Mouse (Mus musculus) embryonic facial prominence, embryonic 11.5 days (tissue): Measurements from ENCODE around the gene Pbxip1. TPM values are rescaled to one million over a fixed set of nuclear protein-coding genes. Genes with fewer than 3 reads are reported as not detected.

Experiments used
- ATAC-seq: fragments of 200-750 bp; cut with Nextera tagmentation; replicated peaks from 2 replicates; pipeline ENCODE4 v1.8.0; 2017; ENCODE audit warnings: low read depth; ENCODE audit not compliant: insufficient number of reproducible peaks, low FRiP score, low TSS enrichment
- DNase-seq: peaks from one replicate; pipeline ENCODE4 v3.0.0-alpha.2; 2015; ENCODE audit warnings: low spot score
- H3K27ac ChIP-seq: fragments of 300-500 bp; sonication (generic); replicated peaks from 2 replicates; pipeline ENCODE4 v1.5.1; 2014; ENCODE audit warnings: mild to moderate bottlenecking, low read depth, low read length, control low read depth
- H3K27me3 ChIP-seq: fragments of 300-500 bp; sonication (generic); 2 replicates; pipeline ENCODE4 v1.6.1; 2014; ENCODE audit warnings: mild to moderate bottlenecking, low read length, moderate library complexity, mixed read lengths; ENCODE audit not compliant: control insufficient read depth, insufficient read depth
- H3K36me3 ChIP-seq: fragments of 300-500 bp; sonication (generic); replicated peaks from 2 replicates; pipeline ENCODE4 v1.6.1; 2014; ENCODE audit warnings: low read depth, mild to moderate bottlenecking, low read length, moderate library complexity, mixed read lengths; ENCODE audit not compliant: control insufficient read depth, insufficient read depth
- H3K4me1 ChIP-seq: fragments of 300-500 bp; sonication (generic); 2 replicates; pipeline ENCODE4 v1.6.1; 2014; ENCODE audit warnings: low read length, mixed read lengths; ENCODE audit not compliant: control insufficient read depth, insufficient read depth
- H3K4me2 ChIP-seq: fragments of 300-500 bp; sonication (generic); 2 replicates; pipeline ENCODE4 v1.6.1; 2014; ENCODE audit warnings: low read depth, mild to moderate bottlenecking, control low read depth, low read length, moderate library complexity
- H3K4me3 ChIP-seq: fragments of 300-500 bp; sonication (generic); 2 replicates; pipeline ENCODE4 v1.5.1; 2014; ENCODE audit warnings: low read depth, low read length, control low read depth
- H3K9ac ChIP-seq: fragments of 300-500 bp; sonication (generic); replicated peaks from 2 replicates; pipeline ENCODE4 v1.6.1; 2014; ENCODE audit warnings: mild to moderate bottlenecking, control low read depth, low read length
- H3K9me3 ChIP-seq: fragments of 300-500 bp; sonication (generic); replicated peaks from 2 replicates; pipeline ENCODE4 v1.6.1; 2016; ENCODE audit warnings: mild to moderate bottlenecking, low read length, inconsistent platforms, mixed read lengths; ENCODE audit not compliant: control insufficient read depth
- WGBS: fragments of 180-500 bp; shearing (Covaris S2); extraction: QIAGEN DNeasy Blood & Tissue Kit; methylation state at CpG from one replicate; pipeline ENCODE4 v1.1.7; 2014; 5-methylcytosine and 5-hydroxymethylcytosine counted together
- polyA plus RNA-seq: library from polyadenylated mRNA; unstranded; fragments of >200 nt; fragmentation: Nextera tagmentation; extraction: Ambion mirVana; gene quantifications from 2 replicates; pipeline ENCODE4 v1.2.1, GENCODE M21; 2014

Pbxip1 gene
- polyA plus RNA-seq, 1 experiment from 2014 or later, result 9.1 TPM

DNA sequence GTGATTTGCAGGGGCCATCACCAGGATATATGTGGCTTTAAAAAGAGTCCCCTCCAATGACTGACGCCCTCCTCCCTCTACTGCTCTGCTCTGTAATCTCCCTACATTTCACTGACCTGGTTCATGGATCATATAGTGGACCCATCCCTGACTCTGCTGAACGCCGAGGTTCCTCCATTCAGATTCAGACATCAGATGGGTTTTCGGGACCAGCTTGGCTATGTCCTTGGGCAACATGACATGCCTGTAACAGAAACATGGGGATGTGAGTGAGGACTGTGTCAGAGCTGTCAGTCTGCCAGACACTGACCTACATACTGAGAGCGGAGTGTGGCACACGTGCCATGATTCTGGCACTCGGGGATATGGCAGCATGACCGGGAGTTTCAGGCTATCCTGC, 20.3 kb upstream of the Pbxip1 start:
- no peak overlapping the region for H3K27ac ChIP-seq
- H3K4me1 ChIP-seq, result peaks cover 2% of the 10 kb centered on the region; the same call in 1 of the 2 replicates
- H3K9ac ChIP-seq, result no peak overlapping the region
- no peaks in the 10 kb centered on the region for H3K27me3 ChIP-seq
- WGBS, result 96% methylated on average over 8 of the region's 8 CpGs
- no peak for ATAC-seq
- no peak overlapping the region for H3K4me2 ChIP-seq
- no peaks in the 10 kb centered on the region for H3K9me3 ChIP-seq
- no peak for DNase-seq
- peaks cover 17% of the 10 kb centered on the region for H3K36me3 ChIP-seq
- H3K4me3 ChIP-seq, result no peak overlapping the region

DNA sequence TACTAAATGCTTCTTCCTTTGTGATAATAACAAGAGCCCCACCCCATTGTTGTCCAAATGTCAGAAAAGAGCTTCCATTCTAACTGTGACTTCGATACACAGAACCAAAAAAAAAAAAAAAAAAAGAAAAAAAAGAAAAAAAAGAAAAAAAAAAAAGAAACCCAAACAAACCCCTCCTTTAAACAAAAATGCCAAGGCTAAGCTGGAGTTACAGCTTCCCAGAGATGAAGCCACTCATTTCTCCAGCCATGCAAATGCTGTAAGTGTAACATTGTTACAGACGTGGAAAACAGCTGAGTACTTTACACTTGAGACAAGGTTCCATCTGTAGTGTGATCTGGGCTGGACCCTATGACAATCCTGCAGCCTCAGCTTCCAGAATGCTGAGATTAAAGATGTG, 19.4 kb upstream of the Pbxip1 start:
- no peak for DNase-seq
- peaks cover 17% of the 10 kb centered on the region for H3K36me3 ChIP-seq
- H3K4me3 ChIP-seq, result peak overlapping the region; percentile 62
- ATAC-seq, result no peak
- H3K27me3 ChIP-seq, result no peaks in the 10 kb centered on the region
- WGBS, result 36% methylated on average over 2 of the region's 2 CpGs
- H3K9me3 ChIP-seq, result no peaks in the 10 kb centered on the region
- peak overlapping the region; percentile 38 for H3K4me2 ChIP-seq
- H3K27ac ChIP-seq, result peak overlapping the region; percentile 68; the same call in 1 of the 2 replicates
- peak overlapping the region; percentile 72 for H3K9ac ChIP-seq
- H3K4me1 ChIP-seq, result peaks cover 5% of the 10 kb centered on the region

DNA sequence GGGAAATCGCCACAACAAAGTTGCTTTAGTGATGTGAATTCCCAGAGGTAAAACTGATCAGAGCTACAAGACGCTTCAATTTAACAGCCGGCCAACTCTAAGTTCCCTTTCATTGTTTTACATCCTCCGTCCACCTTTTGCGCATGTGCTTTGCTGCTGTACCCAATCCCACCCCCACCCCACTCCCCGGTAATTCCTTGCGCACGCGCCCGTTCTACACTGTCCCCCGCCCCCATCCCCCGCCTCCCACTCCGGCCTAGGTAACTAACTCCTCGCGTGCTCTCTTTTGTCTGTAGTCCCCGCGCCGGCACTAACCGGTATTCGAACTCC, 18.7 kb upstream of the Pbxip1 start:
- H3K4me3 ChIP-seq, result peak overlapping the region; percentile 62
- DNase-seq (peak; percentile 89), ATAC-seq (peak; percentile 53)
- H3K27me3 ChIP-seq, result no peaks in the 10 kb centered on the region
- H3K27ac ChIP-seq, result peak overlapping the region; percentile 68
- peaks cover 17% of the 10 kb centered on the region for H3K36me3 ChIP-seq
- peaks cover 5% of the 10 kb centered on the region for H3K4me1 ChIP-seq
- peak overlapping the region; percentile 38 for H3K4me2 ChIP-seq
- WGBS, result under 1% methylated on average over 20 of the region's 20 CpGs
- peak overlapping the region; percentile 72 for H3K9ac ChIP-seq
- no peaks in the 10 kb centered on the region for H3K9me3 ChIP-seq

DNA sequence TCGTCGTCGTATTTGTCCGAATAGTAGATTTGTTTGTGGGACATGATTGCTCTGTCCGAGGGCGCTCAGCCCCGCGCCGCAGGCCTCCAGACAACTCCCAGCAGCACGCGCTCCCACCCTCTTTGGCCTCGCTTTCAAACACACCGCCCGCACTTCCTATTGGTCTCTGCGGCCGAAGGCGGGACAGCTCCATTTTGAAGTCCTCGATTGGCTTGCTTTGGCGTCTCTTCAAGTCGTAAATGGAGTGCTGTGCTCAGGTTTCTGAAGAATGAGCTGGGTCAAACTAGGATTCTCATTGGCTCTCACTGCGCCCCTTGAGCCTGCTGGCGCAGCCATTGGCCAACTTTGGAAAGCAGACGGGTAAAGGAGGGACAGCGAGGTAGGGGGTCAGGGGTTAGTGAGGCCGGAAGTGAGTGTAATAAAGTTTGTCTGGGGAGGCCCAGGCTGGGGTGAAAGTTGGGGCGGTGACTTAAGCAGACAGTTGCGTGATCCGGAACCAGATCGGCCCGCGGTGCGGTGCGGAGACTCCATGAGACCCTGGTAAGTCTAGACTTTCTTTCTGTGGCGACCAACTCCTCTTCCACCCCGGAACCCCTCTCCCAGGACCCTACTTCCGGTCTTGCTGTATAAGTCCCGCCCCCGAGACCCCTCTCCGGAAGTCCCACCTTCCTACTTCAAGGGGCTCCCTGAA, 18.2 kb upstream of the Pbxip1 start, which contains the start of the genes Cks1b and Shc1:
Gene Cks1b, minus strand, starts transcription at position 214 of the 691 bp plus-strand sequence.
Gene Shc1, plus strand, starts transcription at position 274 of the 691 bp plus-strand sequence.
- peak; percentile 94 for ATAC-seq
- peak within 1 kb of the TSS; percentile 81 for H3K27ac ChIP-seq

DNA sequence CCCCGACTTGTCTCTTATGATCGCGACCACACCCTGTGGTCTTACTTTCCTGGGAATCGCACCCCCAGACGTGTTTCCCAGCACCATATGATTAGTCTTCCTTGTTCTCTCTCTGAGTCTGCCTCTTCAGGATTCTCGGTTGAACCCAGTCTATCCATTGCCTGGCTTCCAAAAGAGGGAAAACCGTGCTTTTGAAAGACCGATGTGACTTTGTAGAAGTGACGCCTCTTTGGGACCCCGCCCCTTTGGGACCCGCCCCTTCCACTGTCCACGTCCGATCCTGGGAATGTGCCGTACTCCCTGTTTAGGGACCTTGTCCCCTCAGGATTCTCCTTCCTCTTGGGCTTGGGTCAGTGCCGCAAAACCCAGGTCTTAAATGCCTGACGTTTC, 17.6 kb upstream of the Pbxip1 start:
- peak; percentile 83 for DNase-seq
- peaks cover 17% of the 10 kb centered on the region for H3K36me3 ChIP-seq
- H3K9me3 ChIP-seq, result no peaks in the 10 kb centered on the region
- H3K4me2 ChIP-seq, result peak overlapping the region; percentile 79
- peak overlapping the region; percentile 62 for H3K4me3 ChIP-seq
- peak overlapping the region; percentile 70 for H3K9ac ChIP-seq
- no peak for ATAC-seq
- H3K27ac ChIP-seq, result peak overlapping the region; percentile 81
- peaks cover 5% of the 10 kb centered on the region for H3K4me1 ChIP-seq
- under 1% methylated on average over 16 of the region's 16 CpGs for WGBS
- H3K27me3 ChIP-seq, result no peaks in the 10 kb centered on the region

More for the DNA sequence above, 18.2 kb upstream of the Pbxip1 start, which contains the start of the genes Cks1b and Shc1:
- under 1% methylated on average over 36 of the region's 39 CpGs for WGBS
- H3K9ac ChIP-seq, result peak within 1 kb of the TSS; percentile 72
- H3K4me3 ChIP-seq, result peak within 1 kb of the TSS; percentile 62
- H3K27me3 ChIP-seq, result no peaks in the 10 kb centered on the region
- H3K36me3 ChIP-seq, result peaks cover 17% of the 10 kb centered on the region
- DNase-seq, result peak; percentile 98
- peaks cover 5% of the 10 kb centered on the region for H3K4me1 ChIP-seq
- no peaks in the 10 kb centered on the region for H3K9me3 ChIP-seq
- peak within 1 kb of the TSS; percentile 79 for H3K4me2 ChIP-seq

DNA sequence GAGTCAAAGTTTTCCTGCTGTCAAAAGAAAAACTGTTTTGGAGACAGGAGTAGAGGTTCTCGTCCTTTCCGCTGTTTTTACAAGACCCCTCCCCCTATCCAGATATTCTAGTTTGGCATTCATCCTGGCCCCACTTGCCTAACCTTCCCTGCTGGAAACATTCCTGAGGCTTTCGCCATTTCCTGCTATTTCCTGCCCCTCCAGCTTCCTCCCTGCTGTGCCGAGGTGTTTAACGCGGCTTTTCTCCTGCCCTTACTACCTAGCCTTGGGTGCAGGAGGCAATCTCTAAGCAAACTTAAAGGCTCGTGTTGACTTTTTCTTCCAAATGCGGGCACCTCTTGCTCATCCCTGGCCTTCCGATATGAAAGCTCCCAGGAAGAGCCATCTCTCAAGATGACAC, 16.9 kb upstream of the Pbxip1 start:
- no peak for ATAC-seq
- peak; percentile 60 for DNase-seq
- 2% methylated on average over 9 of the region's 9 CpGs for WGBS
- Histone ChIP-seq H3K9me3 (no peaks in the 10 kb centered on the region), H3K4me1 (peaks cover 5% of the 10 kb centered on the region), H3K9ac (peak overlapping the region; percentile 70), H3K27me3 (no peaks in the 10 kb centered on the region), H3K4me3 (peak overlapping the region; percentile 62), H3K4me2 (peak overlapping the region; percentile 79), H3K36me3 (peaks cover 14% of the 10 kb centered on the region), H3K27ac (peak overlapping the region; percentile 81)

DNA sequence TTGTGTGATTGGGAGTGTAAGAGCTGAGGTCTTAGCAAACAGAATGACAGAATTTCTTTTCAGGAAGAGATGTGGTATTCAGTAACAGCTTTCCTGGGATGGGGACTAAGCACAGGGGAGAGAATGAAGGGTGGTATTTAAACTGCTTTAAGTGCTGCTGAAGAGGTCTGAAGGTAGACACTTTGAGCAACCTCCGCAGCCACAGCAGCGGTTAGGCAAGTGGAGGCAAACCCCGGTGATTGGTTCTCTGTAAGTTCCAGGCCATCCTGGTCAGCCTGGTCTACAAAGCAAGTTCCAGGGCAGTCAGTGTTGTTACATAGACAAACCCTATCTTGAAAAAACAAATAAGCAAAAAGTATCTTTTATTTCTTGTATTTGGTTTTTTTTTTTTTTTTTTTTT, 16.5 kb upstream of the Pbxip1 start:
- 14% methylated on average over 3 of the region's 3 CpGs for WGBS
- H3K4me3 ChIP-seq, result peak overlapping the region; percentile 62
- H3K36me3 ChIP-seq, result peaks cover 11% of the 10 kb centered on the region
- H3K27me3 ChIP-seq, result no peaks in the 10 kb centered on the region
- DNase-seq (no peak), ATAC-seq (no peak)
- peak overlapping the region; percentile 81 for H3K27ac ChIP-seq
- H3K9ac ChIP-seq, result peak overlapping the region; percentile 70
- H3K4me2 ChIP-seq, result peak overlapping the region; percentile 79
- H3K9me3 ChIP-seq, result no peaks in the 10 kb centered on the region
- peaks cover 5% of the 10 kb centered on the region for H3K4me1 ChIP-seq

DNA sequence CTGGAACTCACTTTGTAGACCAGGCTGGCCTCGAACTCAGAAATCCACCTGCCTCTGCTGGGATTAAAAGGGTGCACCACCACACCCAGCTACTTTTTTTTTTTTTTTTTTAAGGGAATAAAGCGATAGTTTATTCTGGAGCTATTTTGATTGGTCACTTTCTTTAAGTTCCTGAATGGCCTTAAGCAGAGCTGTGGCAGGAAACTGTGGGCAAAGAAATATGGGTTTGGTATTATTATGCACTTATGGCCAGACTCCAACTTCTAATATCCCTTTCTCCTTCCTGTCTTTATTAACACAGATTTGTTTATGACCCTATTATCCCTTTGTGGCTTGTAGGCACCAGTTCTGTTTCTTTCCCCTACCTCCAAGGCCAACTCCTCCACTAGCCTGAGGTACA, 16.1 kb upstream of the Pbxip1 start:
- no peak overlapping the region for H3K4me2 ChIP-seq
- whole genome bisulfite sequencing, result 61% methylated on average over 2 of the region's 2 CpGs
- H3K27me3 ChIP-seq, result no peaks in the 10 kb centered on the region
- DNase-seq, result no peak
- H3K36me3 ChIP-seq, result peaks cover 10% of the 10 kb centered on the region
- no peaks in the 10 kb centered on the region for H3K9me3 ChIP-seq
- H3K9ac ChIP-seq, result no peak overlapping the region
- H3K27ac ChIP-seq, result peak overlapping the region; percentile 53
- ATAC-seq, result no peak
- no peak overlapping the region for H3K4me3 ChIP-seq
- peaks cover 5% of the 10 kb centered on the region for H3K4me1 ChIP-seq
